Mouse (Mus musculus) forebrain, embryonic 13.5 days (tissue): Measurements from ENCODE around the gene Cgrrf1. TPM values are rescaled to one million over a fixed set of nuclear protein-coding genes. Genes with fewer than 3 reads are reported as not detected.
"Not testable (repeated sequence)": the region's sequence is repeated elsewhere in the genome, so short reads cannot be mapped to it uniquely, and the experiment has no call there.

Experiments
- ATAC-seq: fragments of 200-750 bp; cut with Nextera tagmentation; 2 replicates; pipeline ENCODE4 v1.8.0; 2017
- H3K27ac ChIP-seq: fragments of 300-500 bp; sonication (generic); 2 replicates; pipeline ENCODE4 v1.5.1; 2015; ENCODE audit warnings: inconsistent platforms, mild to moderate bottlenecking, moderate library complexity
- H3K27me3 ChIP-seq: fragments of 300-500 bp; sonication (generic); 2 replicates; pipeline ENCODE4 v1.6.1; 2015; ENCODE audit warnings: mild to moderate bottlenecking, inconsistent platforms
- H3K36me3 ChIP-seq: fragments of 300-500 bp; sonication (generic); 2 replicates; pipeline ENCODE4 v1.6.1; 2015; ENCODE audit warnings: mild to moderate bottlenecking, inconsistent platforms; ENCODE audit not compliant: poor library complexity, severe bottlenecking
- H3K4me1 ChIP-seq: fragments of 300-500 bp; sonication (generic); 2 replicates; pipeline ENCODE4 v1.6.1; 2015; ENCODE audit warnings: inconsistent platforms
- H3K4me2 ChIP-seq: fragments of 300-500 bp; sonication (generic); 2 replicates; pipeline ENCODE4 v1.6.1; 2015; ENCODE audit warnings: inconsistent platforms, mild to moderate bottlenecking, moderate library complexity
- H3K4me3 ChIP-seq: fragments of 300-500 bp; sonication (generic); 2 replicates; pipeline ENCODE4 v1.5.1; 2015; ENCODE audit warnings: mild to moderate bottlenecking, inconsistent platforms
- H3K9ac ChIP-seq: fragments of 300-500 bp; sonication (generic); 2 replicates; pipeline ENCODE4 v1.6.1; 2015; ENCODE audit warnings: mild to moderate bottlenecking, inconsistent platforms
- H3K9me3 ChIP-seq: fragments of 300-500 bp; sonication (generic); replicated peaks from 2 replicates; pipeline ENCODE4 v1.6.1; 2016; ENCODE audit warnings: inconsistent platforms
- WGBS: fragments of 180-500 bp; shearing (Covaris S2); methylation state at CpG from one replicate; pipeline ENCODE4 v1.1.7; 2015; 5-methylcytosine and 5-hydroxymethylcytosine counted together
- polyA plus RNA-seq: library from polyadenylated mRNA; unstranded; fragments of >200 nt; fragmentation: Nextera tagmentation; extraction: Ambion mirVana; gene quantifications from 2 replicates; pipeline ENCODE4 v1.2.1, GENCODE M21; 2015

Cgrrf1 gene
- polyA plus RNA-seq, 1 experiment from 2014 or later: 23.8 TPM

DNA sequence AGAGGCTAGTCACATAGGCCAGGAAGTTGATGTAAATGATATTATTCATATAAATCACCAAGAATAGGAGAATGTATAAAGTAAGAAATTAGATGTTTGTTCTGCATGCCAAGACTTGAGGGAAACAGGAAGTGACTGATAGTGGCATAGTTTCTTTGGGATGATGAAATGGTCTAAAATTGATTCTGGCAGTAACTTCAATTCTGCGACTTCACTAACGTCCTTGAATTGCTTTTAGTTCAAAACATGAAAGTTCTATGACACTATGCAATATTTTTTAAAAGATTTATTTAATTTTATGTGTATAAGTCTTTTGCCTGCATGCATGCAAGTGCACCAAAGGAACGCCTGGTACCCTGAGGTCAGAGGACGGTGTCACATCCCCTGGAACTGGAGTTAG is 28.7 kb upstream of the Cgrrf1 start:
- H3K4me1 ChIP-seq: no peaks in the 10 kb centered on the region
- no peaks in the 10 kb centered on the region for H3K9me3 ChIP-seq
- no peak overlapping the region for H3K9ac ChIP-seq
- H3K4me2 ChIP-seq: no peak overlapping the region
- no peaks in the 10 kb centered on the region for H3K27me3 ChIP-seq
- no peak overlapping the region for H3K27ac ChIP-seq
- no peak overlapping the region for H3K4me3 ChIP-seq
- ATAC-seq: no peak
- H3K36me3 ChIP-seq: peaks cover 7% of the 10 kb centered on the region; the same call in 1 of the 2 replicates
- 99% methylated on average over 4 of the region's 4 CpGs for whole genome bisulfite sequencing

DNA sequence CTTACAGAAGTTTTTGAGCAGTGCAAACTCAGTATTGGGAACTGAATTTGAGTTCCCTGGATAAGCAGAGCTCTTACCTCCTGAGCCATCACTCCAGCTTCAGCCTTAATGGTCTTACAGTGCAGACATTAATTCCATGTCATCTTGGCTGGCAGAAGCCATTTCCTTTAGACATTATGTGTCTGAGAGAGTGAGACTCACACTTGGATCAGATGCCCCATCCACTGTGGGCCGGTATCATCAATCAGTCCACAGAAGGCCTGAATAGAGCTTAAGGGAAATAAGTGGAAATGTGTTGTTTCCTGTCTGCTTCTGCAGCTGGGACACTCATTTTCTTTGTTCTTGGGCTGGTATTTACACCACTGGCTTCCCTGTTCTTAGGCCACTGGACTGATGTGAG is 28.1 kb upstream of the Cgrrf1 start:
- H3K4me1 ChIP-seq: no peaks in the 10 kb centered on the region
- no peak overlapping the region for H3K27ac ChIP-seq
- H3K27me3 ChIP-seq: no peaks in the 10 kb centered on the region
- H3K36me3 ChIP-seq: peaks cover 7% of the 10 kb centered on the region; the same call in 1 of the 2 replicates
- no peak overlapping the region for H3K4me2 ChIP-seq
- WGBS: 100% methylated on average over 1 of the region's 1 CpGs
- no peaks in the 10 kb centered on the region for H3K9me3 ChIP-seq
- H3K4me3 ChIP-seq: no peak overlapping the region
- H3K9ac ChIP-seq: no peak overlapping the region
- no peak for ATAC-seq

DNA sequence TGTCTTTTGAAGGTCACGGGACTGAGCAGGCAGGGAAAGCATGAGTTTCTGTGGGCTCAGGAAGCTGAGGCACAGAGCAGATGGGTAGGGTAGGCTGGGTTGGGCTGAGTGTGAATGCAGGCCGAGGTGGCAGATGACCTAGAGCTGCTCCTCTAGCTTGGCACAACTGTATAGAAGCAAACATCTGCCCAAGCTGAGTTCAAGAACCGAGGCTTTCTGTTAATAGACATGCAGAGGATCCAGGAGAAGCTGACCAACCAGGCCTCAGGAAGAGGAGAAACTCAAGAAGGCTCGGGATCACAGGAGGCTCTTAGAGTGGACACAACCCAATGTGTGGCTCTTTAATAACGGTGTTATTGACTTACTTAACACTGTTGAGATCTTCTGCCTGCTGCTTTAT is 25.7 kb upstream of the Cgrrf1 start:
- Histone ChIP-seq H3K36me3 (peaks cover 13% of the 10 kb centered on the region), H3K4me1 (no peaks in the 10 kb centered on the region), H3K27ac (no peak overlapping the region), H3K9ac (no peak overlapping the region), H3K27me3 (no peaks in the 10 kb centered on the region), H3K4me2 (no peak overlapping the region), H3K9me3 (no peaks in the 10 kb centered on the region), H3K4me3 (no peak overlapping the region)
- WGBS: 88% methylated on average over 5 of the region's 5 CpGs
- ATAC-seq: no peak

DNA sequence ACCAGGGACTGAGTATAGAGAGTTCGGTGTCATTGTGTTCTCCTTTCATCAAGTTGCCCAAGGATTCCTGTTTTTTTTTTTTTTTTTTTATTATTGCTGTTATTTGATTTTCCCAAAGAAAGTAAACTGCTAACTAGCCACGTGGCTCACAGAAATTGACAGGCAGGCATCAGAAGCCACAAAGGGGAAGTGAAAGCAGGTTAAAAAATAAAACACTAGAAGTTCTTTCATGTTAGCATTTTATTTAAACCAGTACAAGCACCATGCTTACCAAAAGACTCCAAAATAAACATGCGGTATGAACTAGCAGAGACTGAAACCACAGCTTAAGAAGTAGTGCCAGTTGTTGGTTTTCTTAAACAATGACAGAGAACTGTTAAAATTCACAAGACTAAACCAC is 24.0 kb upstream of the Cgrrf1 start:
- H3K27ac ChIP-seq: no peak overlapping the region
- H3K9ac ChIP-seq: no peak overlapping the region
- H3K4me2 ChIP-seq: no peak overlapping the region
- H3K4me1 ChIP-seq: no peaks in the 10 kb centered on the region
- H3K9me3 ChIP-seq: no peaks in the 10 kb centered on the region
- H3K27me3 ChIP-seq: no peaks in the 10 kb centered on the region
- peaks cover 24% of the 10 kb centered on the region for H3K36me3 ChIP-seq
- WGBS: 68% methylated on average over 3 of the region's 3 CpGs
- H3K4me3 ChIP-seq: no peak overlapping the region
- ATAC-seq: no peak

DNA sequence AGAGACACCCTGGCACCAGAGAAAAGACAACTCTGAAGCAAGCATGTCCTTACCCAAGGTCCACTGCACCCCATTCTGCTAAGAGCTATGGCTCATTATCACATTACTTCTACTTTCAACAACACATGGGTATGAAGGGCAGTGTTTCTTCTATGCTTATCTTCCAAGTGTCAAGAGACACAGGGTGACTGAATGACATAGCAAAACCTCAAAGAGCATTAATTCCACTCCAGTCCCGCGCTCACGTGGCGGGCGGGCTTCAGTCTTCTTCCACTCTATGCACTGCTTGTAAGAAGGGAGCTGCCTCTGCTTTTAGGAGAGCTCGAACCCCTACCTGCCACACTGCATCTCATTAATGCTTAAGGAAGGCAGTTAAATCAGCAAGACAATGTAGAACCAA is 16.3 kb upstream of the Cgrrf1 start:
- peaks cover 36% of the 10 kb centered on the region for H3K36me3 ChIP-seq
- no peak overlapping the region for H3K9ac ChIP-seq
- no peak for ATAC-seq
- no peak overlapping the region for H3K27ac ChIP-seq
- H3K4me3 ChIP-seq: no peak overlapping the region
- no peak overlapping the region for H3K4me2 ChIP-seq
- H3K9me3 ChIP-seq: no peaks in the 10 kb centered on the region
- WGBS: 46% methylated on average over 6 of the region's 6 CpGs
- H3K27me3 ChIP-seq: no peaks in the 10 kb centered on the region
- H3K4me1 ChIP-seq: peaks cover 17% of the 10 kb centered on the region

DNA sequence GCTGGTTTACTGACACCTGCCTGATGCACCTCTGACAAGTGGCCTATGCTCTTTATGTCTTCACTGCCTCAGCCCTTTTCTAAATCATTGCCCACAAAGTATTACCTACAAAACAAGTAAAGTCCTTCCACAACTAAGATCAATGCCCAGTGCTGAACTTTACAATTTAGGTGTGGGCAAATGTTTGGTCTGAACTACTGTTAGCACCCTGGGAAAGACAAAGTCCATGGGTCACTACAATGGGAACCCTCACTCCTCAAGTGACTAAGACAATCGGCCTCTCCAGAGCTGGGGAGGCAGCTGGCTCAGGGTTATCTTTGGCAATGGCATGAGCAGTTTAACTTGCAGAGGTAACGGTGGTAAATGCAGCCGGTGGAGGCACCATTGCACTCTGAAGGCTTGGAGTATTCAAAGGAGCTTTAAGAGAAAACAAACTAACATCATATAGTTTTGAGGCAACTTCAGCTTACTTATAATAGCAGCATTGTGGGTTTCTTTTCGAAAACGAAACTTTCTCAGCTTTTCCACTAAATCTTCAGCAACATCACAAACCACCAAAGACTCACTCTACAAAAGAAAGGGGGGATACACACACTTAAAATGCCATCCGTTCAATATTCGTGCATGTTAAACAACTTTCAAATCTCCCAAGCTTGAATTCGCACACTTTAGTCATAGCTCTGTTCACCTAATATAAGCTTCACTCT is 14.9 kb upstream of the Cgrrf1 start:
- H3K9ac ChIP-seq: no peak overlapping the region
- H3K4me2 ChIP-seq: no peak overlapping the region
- H3K27ac ChIP-seq: no peak overlapping the region
- no peaks in the 10 kb centered on the region for H3K9me3 ChIP-seq
- H3K36me3 ChIP-seq: peaks cover 25% of the 10 kb centered on the region
- WGBS: 96% methylated on average over 8 of the region's 8 CpGs
- ATAC-seq: no peak
- peaks cover 25% of the 10 kb centered on the region for H3K4me1 ChIP-seq
- no peak overlapping the region for H3K4me3 ChIP-seq
- H3K27me3 ChIP-seq: no peaks in the 10 kb centered on the region

DNA sequence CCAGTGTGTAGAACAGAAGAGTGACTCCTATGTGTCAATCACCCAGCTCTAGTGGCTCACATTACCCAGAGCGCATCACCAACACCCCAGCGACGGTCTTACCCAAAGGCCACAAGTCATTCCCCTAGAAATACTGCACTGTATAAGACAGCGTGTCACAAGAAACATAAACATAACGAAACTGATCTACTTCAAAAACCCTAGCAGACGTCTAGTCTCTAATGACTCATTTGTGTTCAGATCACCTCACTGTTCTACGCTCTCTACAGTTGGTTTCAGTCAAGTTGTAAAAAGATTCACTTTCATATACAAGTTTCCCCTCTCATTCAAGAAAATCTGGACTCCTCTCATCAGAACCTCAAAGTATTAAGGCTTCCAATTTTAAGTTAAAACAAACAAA is 13.2 kb upstream of the Cgrrf1 start:
- WGBS: 96% methylated on average over 7 of the region's 7 CpGs
- no peak for ATAC-seq
- H3K4me3 ChIP-seq: no peak overlapping the region

DNA sequence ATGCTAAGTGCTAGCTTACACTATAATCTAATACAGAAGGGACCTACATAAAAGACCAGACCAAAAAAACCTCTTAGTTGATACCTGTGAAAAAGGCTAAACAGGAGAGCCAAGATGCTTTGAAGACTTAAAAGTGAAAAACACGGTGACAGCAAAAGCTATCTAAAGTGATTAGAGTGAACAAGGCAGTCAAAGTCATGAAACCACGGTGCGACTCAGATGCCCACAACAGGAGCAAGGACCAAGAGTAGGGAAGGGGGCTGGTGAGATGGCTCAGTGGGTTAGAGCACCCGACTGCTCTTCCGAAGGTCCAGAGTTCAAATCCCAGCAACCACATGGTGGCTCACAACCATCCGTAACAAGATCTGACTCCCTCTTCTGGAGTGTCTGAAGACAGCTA is 12.0 kb upstream of the Cgrrf1 start:
- not testable (repeated sequence) for H3K27ac ChIP-seq, H3K9me3 ChIP-seq, H3K4me3 ChIP-seq, H3K4me2 ChIP-seq, H3K36me3 ChIP-seq, H3K9ac ChIP-seq, H3K27me3 ChIP-seq, ATAC-seq
- 91% methylated on average over 5 of the region's 6 CpGs for WGBS
- H3K4me1 ChIP-seq: peaks cover 25% of the 10 kb centered on the region

More for the DNA sequence above, 13.2 kb upstream of the Cgrrf1 start:
- Histone ChIP-seq H3K27ac (no peak overlapping the region), H3K9me3 (no peaks in the 10 kb centered on the region), H3K4me2 (no peak overlapping the region), H3K27me3 (no peaks in the 10 kb centered on the region), H3K36me3 (peaks cover 13% of the 10 kb centered on the region), H3K9ac (no peak overlapping the region), H3K4me1 (peaks cover 25% of the 10 kb centered on the region)

DNA sequence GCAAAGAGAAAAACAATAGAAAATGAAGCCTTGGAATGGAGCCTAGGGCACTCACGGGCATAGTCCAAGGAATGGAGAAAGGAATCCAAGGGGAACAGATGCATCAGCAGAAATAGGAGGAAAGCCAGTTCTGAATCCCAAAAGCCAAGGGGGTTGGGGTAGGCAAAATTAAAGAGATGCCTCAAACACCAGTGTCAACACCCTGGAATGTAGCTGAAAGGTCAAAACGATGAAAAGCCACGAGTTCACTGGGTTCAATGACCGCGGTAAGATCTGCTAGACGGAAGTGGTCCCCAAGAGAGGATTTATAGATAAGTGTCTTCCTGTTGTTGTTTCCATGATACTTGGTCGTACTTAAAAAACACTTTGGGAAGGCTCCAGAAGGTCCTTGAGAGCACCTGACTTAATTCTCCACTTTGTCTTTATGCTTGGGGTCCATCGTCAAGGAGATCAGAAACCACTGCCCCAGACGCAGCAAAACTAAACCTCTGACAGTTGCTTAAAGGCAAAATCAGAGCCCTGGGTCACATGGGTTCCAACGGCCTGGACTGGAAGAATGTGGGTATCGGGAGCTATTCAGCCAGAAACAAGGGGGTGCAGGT is 10.6 kb upstream of the Cgrrf1 start:
- peak overlapping the region; percentile 91 for H3K9ac ChIP-seq
- H3K9me3 ChIP-seq: no peaks in the 10 kb centered on the region
- H3K27me3 ChIP-seq: 0 out of 2 replicates have a peak, but pooled peaks cover 3% of the 10 kb centered on the region
- H3K4me2 ChIP-seq: peak overlapping the region; percentile 88
- no peak for ATAC-seq
- H3K4me3 ChIP-seq: peak overlapping the region; percentile 92
- H3K4me1 ChIP-seq: peaks cover 16% of the 10 kb centered on the region
- peaks cover 4% of the 10 kb centered on the region; the same call in 1 of the 2 replicates for H3K36me3 ChIP-seq
- peak overlapping the region; percentile 75 for H3K27ac ChIP-seq
- WGBS: under 1% methylated on average over 11 of the region's 11 CpGs

DNA sequence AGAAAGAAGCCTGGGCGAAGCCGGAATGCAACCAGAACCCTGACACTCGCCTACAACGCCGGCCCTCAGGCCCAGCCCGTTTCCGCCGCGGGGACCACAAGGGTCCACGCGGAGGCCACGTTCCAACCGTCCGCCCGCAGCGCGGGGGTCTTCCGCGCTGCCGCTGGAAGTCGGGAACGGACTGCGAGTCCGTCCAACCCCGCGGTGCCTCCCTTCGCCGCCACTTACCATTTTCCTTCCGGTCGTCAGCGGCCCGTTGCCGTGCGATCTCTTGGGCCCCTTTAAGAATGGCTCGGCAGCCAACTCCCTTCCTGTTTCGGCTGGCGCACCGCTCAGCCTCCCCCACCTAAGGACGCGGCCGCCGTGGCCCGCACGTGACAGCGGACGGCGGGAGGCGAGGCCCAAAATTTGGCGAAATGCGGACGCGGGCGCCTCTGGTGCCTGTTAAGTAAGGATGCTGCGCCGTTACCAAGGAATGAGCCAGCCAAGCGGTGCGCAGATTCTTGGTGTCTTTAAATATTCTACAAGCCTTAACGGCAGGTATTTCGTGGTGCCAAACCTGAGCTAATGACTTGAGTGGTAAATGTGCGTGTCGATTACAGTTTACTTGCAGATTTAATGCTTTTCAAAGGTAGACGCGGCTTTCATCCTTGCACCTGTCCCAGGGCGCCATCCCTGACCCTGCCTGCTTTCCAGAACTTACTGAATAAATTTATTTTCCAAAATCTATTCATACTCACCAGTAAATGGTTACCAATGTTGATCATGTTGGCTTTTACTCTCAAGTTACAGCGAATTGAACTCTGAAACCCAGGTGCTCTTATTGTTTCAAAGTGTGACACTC is 9.8 kb upstream of the Cgrrf1 start, which contains the start of gene Gmfb:
Gmfb (minus strand) TSS at position 370 of the 844 bp plus-strand sequence.
- peak within 1 kb of the TSS; percentile 75 for H3K27ac ChIP-seq
- no peaks in the 10 kb centered on the region for H3K9me3 ChIP-seq
- peak within 1 kb of the TSS; percentile 88 for H3K4me2 ChIP-seq
- ATAC-seq: peak; percentile 99
- H3K27me3 ChIP-seq: 0 out of 2 replicates have a peak, but pooled peaks cover 3% of the 10 kb centered on the region
- H3K4me1 ChIP-seq: peaks cover 15% of the 10 kb centered on the region
- peaks cover 3% of the 10 kb centered on the region; the same call in 1 of the 2 replicates for H3K36me3 ChIP-seq
- H3K9ac ChIP-seq: peak within 1 kb of the TSS; percentile 91
- peak within 1 kb of the TSS; percentile 92 for H3K4me3 ChIP-seq
- under 1% methylated on average over 65 of the region's 65 CpGs for WGBS

DNA sequence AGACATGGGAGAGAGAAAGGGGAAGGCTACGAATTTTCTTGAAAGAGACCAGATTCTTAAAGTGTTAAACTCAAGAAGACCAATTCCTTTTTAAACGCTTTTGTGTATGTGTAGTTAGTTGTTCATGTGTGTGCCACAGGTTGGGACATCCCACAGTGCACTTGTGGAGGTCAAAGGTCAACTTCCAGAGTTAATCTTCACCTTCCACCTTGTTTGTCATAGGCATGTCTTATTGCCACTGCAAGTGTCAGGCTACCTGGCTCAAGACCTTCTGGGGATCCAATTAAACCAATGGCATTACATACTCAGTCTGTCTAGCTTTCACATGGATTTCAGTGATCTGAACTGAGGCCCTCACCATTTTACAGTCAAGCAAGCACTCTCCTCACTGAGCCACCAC is 7.9 kb upstream of the Cgrrf1 start:
- 0 out of 2 replicates have a peak, but pooled peaks cover 7% of the 10 kb centered on the region for H3K27me3 ChIP-seq

DNA sequence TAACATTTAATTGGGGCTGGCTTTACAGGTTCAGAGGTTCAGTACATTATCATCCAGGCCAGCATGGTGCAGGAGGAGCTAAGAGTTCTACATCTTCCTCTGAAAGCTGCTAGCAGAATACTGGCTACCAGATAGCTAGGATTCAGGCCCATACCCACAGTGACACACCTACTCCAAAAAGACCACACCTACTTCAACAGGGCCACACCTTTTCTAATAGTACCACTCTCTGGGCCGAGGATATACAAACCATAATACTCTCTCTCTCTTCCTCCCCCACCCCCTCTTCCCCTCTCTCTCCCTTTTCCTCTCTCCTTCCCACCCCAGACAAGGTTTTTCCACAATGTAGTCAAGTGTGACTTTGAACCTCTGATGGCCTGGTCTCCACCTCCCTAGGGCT is 4.5 kb upstream of the Cgrrf1 start:
- Histone ChIP-seq H3K9ac (no peak overlapping the region), H3K4me3 (no peak overlapping the region), H3K36me3 (no peaks in the 10 kb centered on the region), H3K9me3 (no peaks in the 10 kb centered on the region), H3K4me1 (peaks cover 9% of the 10 kb centered on the region), H3K27ac (no peak overlapping the region), H3K27me3 (0 out of 2 replicates have a peak, but pooled peaks cover 7% of the 10 kb centered on the region), H3K4me2 (no peak overlapping the region)
- no peak for ATAC-seq
- WGBS: 79% methylated on average over 1 of the region's 1 CpGs

More for the DNA sequence above, 7.9 kb upstream of the Cgrrf1 start:
- H3K4me2 ChIP-seq: no peak overlapping the region
- H3K36me3 ChIP-seq: no peaks in the 10 kb centered on the region
- no peaks in the 10 kb centered on the region for H3K9me3 ChIP-seq
- no peak overlapping the region for H3K4me3 ChIP-seq
- H3K27ac ChIP-seq: no peak overlapping the region
- H3K4me1 ChIP-seq: peaks cover 15% of the 10 kb centered on the region
- no peak overlapping the region for H3K9ac ChIP-seq
- 74% methylated on average over 2 of the region's 2 CpGs for WGBS
- ATAC-seq: no peak
